Mouse (Mus musculus): ENCODE data around the gene Klhl21.

DNA sequence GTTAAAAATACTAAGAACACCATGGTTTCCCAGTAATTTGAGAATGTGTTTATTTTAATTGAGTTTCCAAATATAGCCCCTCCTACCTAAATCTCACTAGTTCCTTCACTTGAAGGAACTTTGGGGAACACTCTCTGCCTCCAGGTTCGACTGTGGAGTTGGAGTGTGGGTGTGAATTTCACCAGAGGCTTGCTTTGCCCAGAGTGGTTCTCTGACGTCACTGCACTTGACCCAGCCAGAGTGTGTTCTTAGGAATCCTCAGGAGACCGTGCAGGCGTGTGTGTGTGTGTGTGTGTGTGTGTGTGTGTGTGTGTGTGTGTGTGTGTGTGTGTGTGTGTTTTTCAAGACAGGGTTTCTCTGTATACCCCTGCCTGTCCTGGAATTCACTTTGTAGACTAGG lies 7.7 kb upstream of the Klhl21 start:
- TF ChIP-seq POLR2A (IDR thresholded peaks at IDR 0.05; ENCODE audit: insufficient read depth, low read depth, low read length), result no peak
- no peak for TF ChIP-seq CTCF (IDR thresholded peaks at IDR 0.05; ENCODE audit: insufficient read depth, low read depth, low read length)

Data from olfactory bulb, adult 2 months (tissue).